Mouse (Mus musculus): ENCODE measurements at regions not wholly inside any gene's neighbourhood (a gene's known extent, or its start where the extent isn't known, plus 50 kb on each side); places are given as distances from the start of the nearest gene placed in this dataset.
A peak's percentile ranks its signal among the peaks of the same experiment; 100 is the strongest.

DNA sequence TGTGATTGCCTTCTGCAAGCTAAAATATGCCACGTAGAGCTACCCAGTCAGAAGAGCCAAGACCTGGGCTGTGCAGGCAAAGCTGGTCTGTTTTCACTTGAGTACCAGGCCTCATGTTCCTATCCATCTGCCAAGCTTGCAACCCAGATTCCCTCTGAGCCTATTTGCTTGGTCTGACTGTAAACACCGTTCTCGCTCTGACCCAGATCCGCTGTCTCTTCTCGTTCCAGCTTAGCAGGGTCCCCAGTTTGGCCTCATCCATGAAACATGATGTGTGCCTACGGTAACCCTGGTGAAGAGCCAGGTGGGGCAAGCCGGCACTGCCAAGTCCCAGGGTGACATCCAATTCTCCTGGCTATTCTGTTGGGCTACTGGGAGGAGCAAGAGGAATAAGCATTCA, 192.5 kb upstream of the Serp2 start:
- H3K27me3 ChIP-seq = no peaks in the 10 kb centered on the region

DNA sequence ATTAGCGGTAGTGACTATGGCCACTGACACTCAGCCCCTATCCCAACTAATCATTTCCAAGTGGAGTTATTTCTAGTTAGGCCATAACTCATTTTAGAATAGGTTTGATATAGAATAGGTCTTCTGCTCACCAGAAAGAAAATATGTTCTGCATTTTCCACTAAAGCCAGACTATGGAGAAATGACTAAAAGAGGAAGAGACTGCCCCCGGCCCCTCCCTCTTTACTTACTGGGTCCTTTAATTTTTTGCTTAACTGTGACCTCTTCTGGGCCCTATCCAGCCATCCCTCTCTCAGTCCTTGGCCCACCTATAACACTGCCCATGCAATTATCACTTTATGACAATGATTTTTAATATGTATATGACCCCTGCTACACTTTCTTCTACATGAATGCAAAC, 192.0 kb upstream of the Serp2 start:
- no peaks in the 10 kb centered on the region for H3K36me3 ChIP-seq
- no peak overlapping the region for H3K4me2 ChIP-seq
- no peaks in the 10 kb centered on the region for H3K9me3 ChIP-seq
- no peak overlapping the region for H3K27ac ChIP-seq
- WGBS = 97% methylated on average over 2 of the region's 2 CpGs
- H3K4me3 ChIP-seq = no peak overlapping the region
- no peaks in the 10 kb centered on the region for H3K27me3 ChIP-seq
- ATAC-seq (ENCODE audit: low FRiP score) = no peak
- H3K9ac ChIP-seq = no peak overlapping the region
- H3K4me1 ChIP-seq (replicated peaks) = peaks cover 3% of the 10 kb centered on the region; the same call in 1 of the 2 replicates

More for the DNA sequence above, 192.5 kb upstream of the Serp2 start:
- Histone ChIP-seq H3K36me3 (no peaks in the 10 kb centered on the region), H3K4me1 (replicated peaks) (peaks cover 3% of the 10 kb centered on the region; the same call in 1 of the 2 replicates), H3K27ac (no peak overlapping the region), H3K9ac (no peak overlapping the region), H3K4me2 (no peak overlapping the region), H3K4me3 (no peak overlapping the region), H3K9me3 (no peaks in the 10 kb centered on the region)
- no peak for ATAC-seq (ENCODE audit: low FRiP score)
- WGBS = 92% methylated on average over 7 of the region's 7 CpGs

GRCm38 (mm10) chr14:76747814-76748213, 191.1 kb upstream of the Serp2 start:
- no peak overlapping the region for H3K9ac ChIP-seq
- no peak overlapping the region for H3K4me3 ChIP-seq
- peaks cover 3% of the 10 kb centered on the region; the same call in 1 of the 2 replicates for H3K4me1 ChIP-seq (replicated peaks)
- no peak for ATAC-seq (ENCODE audit: low FRiP score)
- no peak overlapping the region for H3K27ac ChIP-seq
- WGBS = 97% methylated on average over 5 of the region's 5 CpGs
- no peaks in the 10 kb centered on the region for H3K27me3 ChIP-seq
- no peak overlapping the region for H3K4me2 ChIP-seq
- no peaks in the 10 kb centered on the region for H3K9me3 ChIP-seq
- no peaks in the 10 kb centered on the region for H3K36me3 ChIP-seq

GRCm38 (mm10) chr14:76746282-76746681, 189.6 kb upstream of the Serp2 start:
- H3K27ac ChIP-seq = no peak overlapping the region
- no peaks in the 10 kb centered on the region for H3K27me3 ChIP-seq
- no peak overlapping the region for H3K9ac ChIP-seq
- no peak overlapping the region for H3K4me2 ChIP-seq
- H3K4me1 ChIP-seq (replicated peaks) = peaks cover 3% of the 10 kb centered on the region; the same call in 1 of the 2 replicates
- ATAC-seq (ENCODE audit: low FRiP score) = no peak
- 90% methylated on average over 10 of the region's 10 CpGs for WGBS
- no peaks in the 10 kb centered on the region for H3K36me3 ChIP-seq
- no peaks in the 10 kb centered on the region for H3K9me3 ChIP-seq
- H3K4me3 ChIP-seq = no peak overlapping the region

GRCm38 (mm10) chr14:76744674-76745433, 188.2 kb upstream of the Serp2 start:
- Histone ChIP-seq H3K27ac (no peak overlapping the region), H3K36me3 (no peaks in the 10 kb centered on the region), H3K4me1 (replicated peaks) (peaks cover 4% of the 10 kb centered on the region; the same call in 1 of the 2 replicates), H3K27me3 (no peaks in the 10 kb centered on the region), H3K4me2 (no peak overlapping the region), H3K9me3 (no peaks in the 10 kb centered on the region), H3K4me3 (no peak overlapping the region), H3K9ac (no peak overlapping the region)
- no peak for ATAC-seq (ENCODE audit: low FRiP score)
- 68% methylated on average over 23 of the region's 23 CpGs for WGBS

DNA sequence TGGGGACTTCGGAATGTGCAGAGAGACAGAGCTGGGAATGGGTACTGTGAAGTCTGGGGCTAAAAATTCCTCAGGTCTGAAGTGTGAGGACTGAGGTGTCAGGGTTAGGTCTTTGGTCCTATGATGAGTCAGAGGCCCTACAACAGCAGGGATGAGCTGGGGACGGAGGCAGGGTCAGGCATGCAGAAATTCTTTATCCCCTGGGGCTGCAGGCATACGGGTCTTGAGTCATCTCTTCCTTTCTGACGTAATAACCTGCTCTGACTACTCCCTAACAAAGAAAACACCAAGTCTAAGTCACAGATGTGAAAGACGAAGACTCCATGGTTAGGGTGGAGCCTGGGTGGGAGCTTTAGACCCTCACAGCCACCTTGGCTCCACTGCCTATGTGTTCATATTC, 185.6 kb upstream of the Serp2 start:
- no peaks in the 10 kb centered on the region for H3K9me3 ChIP-seq
- no peak for ATAC-seq (ENCODE audit: low FRiP score)
- no peak overlapping the region for H3K27ac ChIP-seq
- H3K9ac ChIP-seq = no peak overlapping the region
- 81% methylated on average over 5 of the region's 5 CpGs for WGBS
- H3K36me3 ChIP-seq = no peaks in the 10 kb centered on the region
- peaks cover 7% of the 10 kb centered on the region; the same call in 1 of the 2 replicates for H3K4me1 ChIP-seq (replicated peaks)
- no peak overlapping the region for H3K4me3 ChIP-seq
- no peaks in the 10 kb centered on the region for H3K27me3 ChIP-seq
- H3K4me2 ChIP-seq = no peak overlapping the region

DNA sequence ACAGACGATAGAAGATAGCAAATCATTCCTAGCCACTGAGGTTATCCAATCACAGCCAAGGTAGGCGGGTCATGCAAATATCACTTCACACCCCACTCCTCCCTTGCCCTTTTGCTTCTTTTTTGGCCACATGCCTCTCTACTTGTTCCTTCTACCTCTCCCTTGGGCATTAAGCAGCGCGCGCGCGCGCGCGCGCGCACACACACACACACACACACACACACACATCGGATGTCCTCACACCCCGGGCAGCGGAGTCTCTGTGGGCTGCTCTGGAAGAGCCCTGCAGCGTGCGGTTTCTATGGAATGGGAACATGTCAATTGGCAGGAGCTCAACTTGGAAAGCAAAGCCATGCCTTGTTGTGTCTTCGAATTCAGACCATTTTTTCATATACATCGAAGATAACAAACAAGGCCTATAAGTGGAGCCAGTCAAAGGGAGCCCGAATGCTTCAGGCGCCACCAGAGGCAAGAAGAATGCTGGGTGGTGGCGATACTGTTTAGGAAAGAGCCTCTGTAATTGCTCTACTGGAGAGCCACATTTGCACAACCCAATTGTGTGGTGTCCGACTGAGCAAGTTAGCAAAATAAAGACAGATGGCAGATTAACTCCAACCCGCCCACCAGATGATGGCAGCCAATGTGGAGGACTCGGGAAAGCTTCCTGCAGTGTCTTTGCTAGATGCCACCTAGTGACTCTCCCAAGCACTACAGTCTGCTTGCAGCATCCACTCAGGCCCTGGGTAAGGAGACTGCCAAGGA, 183.3 kb upstream of the Serp2 start:
- H3K27ac ChIP-seq = no peak overlapping the region
- H3K9ac ChIP-seq = no peak overlapping the region
- 51% methylated on average over 25 of the region's 25 CpGs for WGBS
- peak; percentile 68 for ATAC-seq (ENCODE audit: low FRiP score)
- H3K4me2 ChIP-seq = no peak overlapping the region; the same call in 1 of the 2 replicates
- no peaks in the 10 kb centered on the region for H3K36me3 ChIP-seq
- no peaks in the 10 kb centered on the region for H3K9me3 ChIP-seq
- no peak overlapping the region for H3K4me3 ChIP-seq
- H3K4me1 ChIP-seq (replicated peaks) = peaks cover 9% of the 10 kb centered on the region
- H3K27me3 ChIP-seq = no peaks in the 10 kb centered on the region

DNA sequence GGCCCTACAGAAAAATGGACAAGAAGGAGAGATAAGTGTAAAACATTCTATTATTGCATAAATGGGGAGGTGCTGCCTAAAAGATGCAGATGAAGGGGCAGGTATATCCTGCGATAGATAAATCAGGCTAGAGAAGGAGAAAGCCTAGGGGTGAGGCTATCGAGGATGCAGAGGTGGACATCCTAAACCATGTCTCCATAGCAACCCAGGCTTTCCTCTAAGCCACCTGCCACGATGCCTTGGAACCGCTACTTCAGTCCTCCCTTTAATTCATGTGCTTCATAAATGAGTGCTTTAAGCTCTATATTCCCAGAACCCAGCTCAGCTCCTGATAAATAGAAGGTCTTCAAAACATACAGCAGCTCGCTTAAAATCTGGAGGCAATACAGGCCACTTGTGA, 179.3 kb upstream of the Serp2 start:
- WGBS = 83% methylated on average over 5 of the region's 5 CpGs
- Histone ChIP-seq H3K4me3 (no peak overlapping the region), H3K4me1 (replicated peaks) (peaks cover 12% of the 10 kb centered on the region), H3K4me2 (no peak overlapping the region), H3K9ac (no peak overlapping the region), H3K27me3 (no peaks in the 10 kb centered on the region), H3K27ac (no peak overlapping the region), H3K36me3 (no peaks in the 10 kb centered on the region), H3K9me3 (no peaks in the 10 kb centered on the region)
- ATAC-seq (ENCODE audit: low FRiP score) = no peak

GRCm38 (mm10) chr14:76735107-76735506, 178.4 kb upstream of the Serp2 start:
- no peak overlapping the region for H3K9ac ChIP-seq
- H3K27ac ChIP-seq = peak overlapping the region; percentile 6; the same call in 1 of the 2 replicates

GRCm38 (mm10) chr14:76733258-76733823, 176.7 kb upstream of the Serp2 start:
- peaks cover 9% of the 10 kb centered on the region for H3K4me1 ChIP-seq (replicated peaks)
- no peak overlapping the region for H3K27ac ChIP-seq

More at GRCm38 (mm10) chr14:76735107-76735506, 178.4 kb upstream of the Serp2 start:
- Histone ChIP-seq H3K27me3 (no peaks in the 10 kb centered on the region), H3K4me2 (no peak overlapping the region), H3K36me3 (no peaks in the 10 kb centered on the region), H3K4me3 (no peak overlapping the region), H3K4me1 (replicated peaks) (peaks cover 12% of the 10 kb centered on the region), H3K9me3 (no peaks in the 10 kb centered on the region)
- ATAC-seq (ENCODE audit: low FRiP score) = no peak
- whole genome bisulfite sequencing = 28% methylated on average over 4 of the region's 4 CpGs

GRCm38 (mm10) chr14:76731096-76731986, 174.7 kb upstream of the Serp2 start:
- 87% methylated on average over 19 of the region's 19 CpGs for WGBS
- no peak for ATAC-seq (ENCODE audit: low FRiP score)

More at GRCm38 (mm10) chr14:76733258-76733823, 176.7 kb upstream of the Serp2 start:
- no peaks in the 10 kb centered on the region for H3K9me3 ChIP-seq
- 91% methylated on average over 8 of the region's 8 CpGs for WGBS
- H3K4me3 ChIP-seq = no peak overlapping the region
- H3K9ac ChIP-seq = no peak overlapping the region
- no peak overlapping the region for H3K4me2 ChIP-seq
- no peak for ATAC-seq (ENCODE audit: low FRiP score)
- no peaks in the 10 kb centered on the region for H3K27me3 ChIP-seq
- no peaks in the 10 kb centered on the region for H3K36me3 ChIP-seq

More at GRCm38 (mm10) chr14:76731096-76731986, 174.7 kb upstream of the Serp2 start:
- H3K9ac ChIP-seq = no peak overlapping the region
- H3K36me3 ChIP-seq = no peaks in the 10 kb centered on the region
- H3K4me2 ChIP-seq = no peak overlapping the region
- no peaks in the 10 kb centered on the region for H3K27me3 ChIP-seq
- no peaks in the 10 kb centered on the region for H3K9me3 ChIP-seq
- peaks cover 9% of the 10 kb centered on the region for H3K4me1 ChIP-seq (replicated peaks)
- no peak overlapping the region for H3K4me3 ChIP-seq
- H3K27ac ChIP-seq = no peak overlapping the region

Data from hindbrain, embryonic 13.5 days (tissue).